Mouse (Mus musculus): ENCODE measurements around the gene Pak1. TPM values are rescaled to one million over a fixed set of nuclear protein-coding genes. Genes with fewer than 3 reads are reported as not detected.
A peak's percentile ranks its signal among the peaks of the same experiment; 100 is the strongest.

Pak1 gene
- polyA plus RNA-seq, 1 experiment from 2014 or later: 10.1 TPM

DNA sequence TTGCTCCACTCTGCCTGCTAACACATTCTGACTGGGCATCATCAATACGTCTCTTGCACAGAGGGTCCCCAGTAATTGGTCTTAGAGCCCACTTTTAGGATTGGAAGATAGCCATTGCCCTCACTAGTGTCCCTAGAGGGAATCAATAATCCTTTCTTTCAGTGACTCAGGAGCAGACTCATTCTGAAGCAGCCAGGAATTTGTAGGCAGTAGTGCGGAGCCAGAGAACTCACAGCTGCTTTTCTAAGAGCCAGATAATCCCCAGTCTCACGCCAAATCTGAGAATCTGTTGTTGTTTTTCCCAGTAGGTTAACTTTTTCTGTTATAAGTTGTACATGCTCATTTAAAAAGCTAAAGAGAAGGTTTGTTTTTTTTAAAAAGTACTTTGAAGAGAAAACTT lies 13.0 kb upstream of the Pak1 start:
- no peaks in the 10 kb centered on the region for H3K4me1 ChIP-seq (ENCODE audit: control insufficient read depth, low read depth, low read length)
- no peak overlapping the region for H3K9ac ChIP-seq (ENCODE audit: low read depth, low read length)
- no peaks in the 10 kb centered on the region for H3K9me3 ChIP-seq (replicated peaks; ENCODE audit: control insufficient read depth, low read length)
- H3K27me3 ChIP-seq (ENCODE audit: control insufficient read depth, insufficient read depth, low read depth, low read length): no peaks in the 10 kb centered on the region
- H3K4me3 ChIP-seq (ENCODE audit: low read depth, low read length): no peak overlapping the region
- H3K36me3 ChIP-seq (ENCODE audit: control insufficient read depth, insufficient read depth): no peaks in the 10 kb centered on the region
- 73% methylated on average over 3 of the region's 3 CpGs for WGBS (ENCODE audit: insufficient replicate concordance)
- no peak overlapping the region for H3K27ac ChIP-seq (ENCODE audit: low read length)
- no peak for ATAC-seq (ENCODE audit: low read depth)
- no peak overlapping the region for H3K4me2 ChIP-seq (ENCODE audit: low read depth, low read length)

DNA sequence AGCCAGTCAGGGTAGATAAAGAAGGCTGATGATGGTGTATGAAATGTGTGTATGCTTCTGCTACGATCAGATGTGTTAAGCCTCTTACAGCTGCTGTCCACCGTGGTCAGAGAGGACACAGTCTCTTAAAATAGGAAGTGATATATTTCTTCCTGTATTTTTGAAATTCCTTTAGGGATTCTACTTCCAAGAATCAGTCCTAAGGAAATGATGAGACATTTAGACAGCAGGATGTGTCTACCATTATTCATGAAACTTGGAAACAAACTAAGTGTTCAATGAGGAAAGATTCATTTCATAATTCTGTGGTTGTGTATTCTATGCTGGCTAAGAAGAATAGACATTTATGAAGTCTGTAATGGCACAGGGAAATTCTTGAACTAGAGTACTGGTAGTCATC lies 12.4 kb upstream of the Pak1 start:
- H3K27ac ChIP-seq (ENCODE audit: low read length): no peak overlapping the region
- no peaks in the 10 kb centered on the region for H3K27me3 ChIP-seq (ENCODE audit: control insufficient read depth, insufficient read depth, low read depth, low read length)
- no peak overlapping the region for H3K4me3 ChIP-seq (ENCODE audit: low read depth, low read length)
- no peaks in the 10 kb centered on the region for H3K9me3 ChIP-seq (replicated peaks; ENCODE audit: control insufficient read depth, low read length)
- no peaks in the 10 kb centered on the region for H3K36me3 ChIP-seq (ENCODE audit: control insufficient read depth, insufficient read depth)
- no peak for ATAC-seq (ENCODE audit: low read depth)
- H3K9ac ChIP-seq (ENCODE audit: low read depth, low read length): no peak overlapping the region
- no peaks in the 10 kb centered on the region for H3K4me1 ChIP-seq (ENCODE audit: control insufficient read depth, low read depth, low read length)
- no peak overlapping the region for H3K4me2 ChIP-seq (ENCODE audit: low read depth, low read length)
- WGBS (ENCODE audit: insufficient replicate concordance): 20% methylated on average over 2 of the region's 2 CpGs

DNA sequence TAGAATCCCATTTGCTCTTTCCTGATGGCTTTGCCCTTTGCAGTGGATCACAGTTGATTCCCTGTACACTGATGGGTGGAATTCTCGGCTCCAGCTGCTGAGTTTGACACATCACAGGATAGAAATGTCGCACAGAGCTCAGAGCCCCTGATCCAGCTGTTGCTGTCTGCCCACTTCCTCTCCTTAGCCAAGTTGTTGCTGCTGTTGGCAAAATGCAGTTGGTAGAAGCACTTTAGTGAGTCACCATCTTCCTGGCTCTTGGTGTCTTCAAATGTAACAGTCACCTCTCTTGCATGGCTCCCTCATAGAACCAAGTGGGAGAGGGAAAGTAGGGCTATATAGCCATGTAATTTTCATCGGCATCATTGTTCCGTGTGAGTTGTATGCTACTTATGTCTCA lies 11.2 kb upstream of the Pak1 start:
- no peak overlapping the region for H3K27ac ChIP-seq (ENCODE audit: low read length)

DNA sequence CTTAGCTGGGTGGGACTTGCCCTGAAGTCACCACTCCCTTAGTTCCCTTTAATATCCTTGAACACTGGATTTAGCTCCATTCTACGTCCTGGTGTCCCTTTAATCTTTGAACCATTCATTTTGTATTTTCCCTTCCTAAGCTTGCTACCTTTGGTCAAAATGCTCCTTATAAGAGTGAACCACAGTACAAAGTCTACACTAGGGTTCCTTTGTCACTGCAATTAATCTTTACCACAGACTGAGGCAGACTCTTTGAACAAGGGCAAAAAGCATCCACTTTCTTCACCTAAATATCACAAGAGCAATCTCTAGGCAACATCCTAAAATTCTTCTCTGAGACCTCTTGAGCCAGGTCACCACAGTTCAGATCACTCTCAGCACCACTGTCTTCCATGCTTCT lies 8.1 kb upstream of the Pak1 start:
- Histone ChIP-seq H3K4me2 (ENCODE audit: low read depth, low read length) (no peak overlapping the region), H3K4me3 (ENCODE audit: low read depth, low read length) (no peak overlapping the region), H3K9me3 (replicated peaks; ENCODE audit: control insufficient read depth, low read length) (no peaks in the 10 kb centered on the region), H3K27me3 (ENCODE audit: control insufficient read depth, insufficient read depth, low read depth, low read length) (no peaks in the 10 kb centered on the region), H3K9ac (ENCODE audit: low read depth, low read length) (no peak overlapping the region), H3K27ac (ENCODE audit: low read length) (no peak overlapping the region), H3K36me3 (ENCODE audit: control insufficient read depth, insufficient read depth) (no peaks in the 10 kb centered on the region), H3K4me1 (ENCODE audit: control insufficient read depth, low read depth, low read length) (no peaks in the 10 kb centered on the region)
- no peak for ATAC-seq (ENCODE audit: low read depth)
- WGBS (ENCODE audit: insufficient replicate concordance): 63% methylated on average over 1 of the region's 1 CpGs

More for the DNA sequence above, 11.2 kb upstream of the Pak1 start:
- no peak for ATAC-seq (ENCODE audit: low read depth)
- no peak overlapping the region for H3K9ac ChIP-seq (ENCODE audit: low read depth, low read length)
- H3K4me2 ChIP-seq (ENCODE audit: low read depth, low read length): no peak overlapping the region
- H3K4me1 ChIP-seq (ENCODE audit: control insufficient read depth, low read depth, low read length): no peaks in the 10 kb centered on the region
- no peaks in the 10 kb centered on the region for H3K36me3 ChIP-seq (ENCODE audit: control insufficient read depth, insufficient read depth)
- H3K27me3 ChIP-seq (ENCODE audit: control insufficient read depth, insufficient read depth, low read depth, low read length): no peaks in the 10 kb centered on the region
- 52% methylated on average over 4 of the region's 4 CpGs for WGBS (ENCODE audit: insufficient replicate concordance)
- H3K4me3 ChIP-seq (ENCODE audit: low read depth, low read length): no peak overlapping the region
- H3K9me3 ChIP-seq (replicated peaks; ENCODE audit: control insufficient read depth, low read length): no peaks in the 10 kb centered on the region

DNA sequence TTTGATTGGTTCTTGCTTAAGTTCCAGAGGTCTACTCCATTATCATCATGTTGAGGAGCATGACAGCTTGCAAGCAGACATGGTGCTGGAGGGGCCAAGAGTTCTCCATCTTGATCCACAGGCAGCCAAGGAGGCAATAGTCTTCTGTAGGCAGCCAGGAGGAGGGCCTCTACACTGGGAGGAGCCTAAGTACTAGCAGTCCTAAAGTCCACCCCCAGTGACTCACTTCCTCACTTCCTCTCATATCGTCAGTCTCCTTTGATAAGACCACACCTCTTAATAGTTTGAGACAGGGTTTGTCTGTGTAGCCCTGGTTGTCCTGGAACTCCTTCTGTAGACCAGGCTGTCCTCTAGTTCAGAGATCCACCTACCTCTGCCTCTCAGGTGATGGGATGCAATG lies 7.5 kb upstream of the Pak1 start:
- 19% methylated on average over 1 of the region's 1 CpGs for WGBS (ENCODE audit: insufficient replicate concordance)

DNA sequence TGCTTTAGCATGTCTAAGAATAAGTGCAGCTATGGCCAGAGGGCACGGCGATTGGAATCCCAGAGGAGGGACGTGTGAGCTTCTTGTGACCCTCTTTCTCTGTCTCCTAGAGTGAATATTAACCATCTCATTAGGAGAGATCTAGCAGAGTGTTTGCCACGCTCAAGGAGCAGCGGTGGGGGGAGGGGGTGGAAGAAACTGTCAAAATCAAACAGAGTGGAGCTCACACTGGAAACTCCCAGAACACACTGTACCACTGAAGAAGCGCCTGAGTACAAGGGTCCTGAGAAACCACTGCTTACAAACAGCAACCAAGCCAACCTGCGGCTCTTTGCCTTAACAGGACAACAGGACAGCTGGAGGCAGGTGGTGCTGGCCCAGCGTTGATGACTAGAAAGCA lies 6.8 kb upstream of the Pak1 start:
- Histone ChIP-seq H3K9me3 (replicated peaks; ENCODE audit: control insufficient read depth, low read length) (no peaks in the 10 kb centered on the region), H3K4me3 (ENCODE audit: low read depth, low read length) (no peak overlapping the region), H3K9ac (ENCODE audit: low read depth, low read length) (no peak overlapping the region), H3K4me1 (ENCODE audit: control insufficient read depth, low read depth, low read length) (no peaks in the 10 kb centered on the region), H3K4me2 (ENCODE audit: low read depth, low read length) (no peak overlapping the region), H3K27me3 (ENCODE audit: control insufficient read depth, insufficient read depth, low read depth, low read length) (peaks cover 3% of the 10 kb centered on the region; the same call in 1 of the 2 replicates), H3K27ac (ENCODE audit: low read length) (no peak overlapping the region), H3K36me3 (ENCODE audit: control insufficient read depth, insufficient read depth) (no peaks in the 10 kb centered on the region)
- 55% methylated on average over 8 of the region's 8 CpGs for WGBS (ENCODE audit: insufficient replicate concordance)
- ATAC-seq (ENCODE audit: low read depth): no peak

More for the DNA sequence above, 7.5 kb upstream of the Pak1 start:
- no peak for ATAC-seq (ENCODE audit: low read depth)
- Histone ChIP-seq H3K27ac (ENCODE audit: low read length) (no peak overlapping the region), H3K4me2 (ENCODE audit: low read depth, low read length) (no peak overlapping the region), H3K4me3 (ENCODE audit: low read depth, low read length) (no peak overlapping the region), H3K9ac (ENCODE audit: low read depth, low read length) (no peak overlapping the region), H3K9me3 (replicated peaks; ENCODE audit: control insufficient read depth, low read length) (no peaks in the 10 kb centered on the region), H3K27me3 (ENCODE audit: control insufficient read depth, insufficient read depth, low read depth, low read length) (no peaks in the 10 kb centered on the region), H3K36me3 (ENCODE audit: control insufficient read depth, insufficient read depth) (no peaks in the 10 kb centered on the region), H3K4me1 (ENCODE audit: control insufficient read depth, low read depth, low read length) (no peaks in the 10 kb centered on the region)

DNA sequence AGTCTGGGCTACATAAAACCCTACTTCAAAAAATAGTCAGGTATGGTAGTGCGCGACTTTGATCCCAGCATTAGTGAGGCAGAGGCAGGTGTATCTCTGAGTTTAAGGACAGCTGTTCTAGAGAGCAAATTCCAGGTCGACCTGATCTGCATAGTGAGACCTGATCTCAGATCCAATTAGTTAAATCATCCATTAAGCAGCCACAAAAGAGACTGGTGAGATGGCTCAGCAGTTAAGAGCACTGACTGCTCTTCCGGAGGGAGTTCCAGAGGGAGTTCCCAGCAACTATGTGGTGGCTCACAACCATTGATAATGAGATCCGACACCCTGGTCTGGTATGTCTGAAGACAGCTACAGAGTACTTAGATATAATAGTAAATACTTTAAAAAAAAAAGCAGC lies 4.8 kb upstream of the Pak1 start:
- Histone ChIP-seq H3K4me2 (ENCODE audit: low read depth, low read length) (no peak overlapping the region), H3K4me3 (ENCODE audit: low read depth, low read length) (no peak overlapping the region), H3K27ac (ENCODE audit: low read length) (no peak overlapping the region), H3K27me3 (ENCODE audit: control insufficient read depth, insufficient read depth, low read depth, low read length) (peaks cover 18% of the 10 kb centered on the region), H3K4me1 (ENCODE audit: control insufficient read depth, low read depth, low read length) (peaks cover 5% of the 10 kb centered on the region), H3K36me3 (ENCODE audit: control insufficient read depth, insufficient read depth) (no peaks in the 10 kb centered on the region), H3K9me3 (replicated peaks; ENCODE audit: control insufficient read depth, low read length) (no peaks in the 10 kb centered on the region), H3K9ac (ENCODE audit: low read depth, low read length) (no peak overlapping the region)
- ATAC-seq (ENCODE audit: low read depth): no peak
- WGBS (ENCODE audit: insufficient replicate concordance): 58% methylated on average over 5 of the region's 5 CpGs

DNA sequence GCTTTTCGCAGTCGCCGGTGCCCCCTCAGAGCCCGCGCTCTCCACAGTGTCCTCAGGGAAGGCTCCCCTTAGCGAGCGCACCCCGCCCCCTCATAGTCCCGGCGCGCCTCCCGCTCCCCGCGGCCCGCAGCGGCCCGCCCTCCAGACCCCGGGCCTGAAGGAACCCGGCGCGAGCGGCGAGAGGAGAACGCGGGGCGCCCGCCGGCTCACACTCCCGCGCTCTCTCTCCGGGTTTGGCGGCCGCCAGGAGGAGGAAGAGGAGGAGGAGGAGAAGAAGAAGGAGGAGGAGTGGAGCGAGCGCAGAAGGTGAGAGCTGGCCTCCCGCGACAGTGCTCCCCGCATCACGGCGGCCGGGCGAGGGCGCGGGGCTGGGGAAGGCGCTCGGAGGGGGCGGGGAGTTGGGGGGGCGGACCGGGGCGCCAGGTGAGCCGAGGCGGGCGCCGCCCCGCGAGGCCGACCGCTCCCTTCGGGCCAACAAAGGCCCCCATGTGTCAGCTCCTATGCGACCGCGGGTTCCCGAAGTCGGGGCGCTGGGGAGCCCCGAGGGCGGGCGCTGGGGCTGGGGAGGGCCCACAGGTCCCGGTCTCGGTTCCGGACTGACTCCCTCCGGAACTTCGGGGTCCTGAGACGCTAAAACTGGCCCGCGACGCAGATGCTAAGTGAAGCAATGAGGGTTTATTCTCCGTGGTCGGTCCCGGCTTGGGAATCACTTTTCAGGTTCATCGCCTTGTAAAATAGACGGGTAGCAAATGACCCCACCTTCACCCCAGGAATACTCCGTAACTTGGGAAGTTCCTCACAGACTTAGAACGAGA lies 535 bp downstream of the Pak1 start:
- H3K36me3 ChIP-seq (ENCODE audit: control insufficient read depth, insufficient read depth): no peaks in the 10 kb centered on the region
- H3K9ac ChIP-seq (ENCODE audit: low read depth, low read length): peak overlapping the region; percentile 40
- ATAC-seq (ENCODE audit: low read depth): peak; percentile 76
- under 1% methylated on average over 72 of the region's 84 CpGs for WGBS (ENCODE audit: insufficient replicate concordance)
- peak overlapping the region; percentile 92 for H3K4me2 ChIP-seq (ENCODE audit: low read depth, low read length)
- H3K27ac ChIP-seq (ENCODE audit: low read length): no peak overlapping the region
- no peaks in the 10 kb centered on the region for H3K9me3 ChIP-seq (replicated peaks; ENCODE audit: control insufficient read depth, low read length)
- H3K4me3 ChIP-seq (ENCODE audit: low read depth, low read length): peak overlapping the region; percentile 64
- peaks cover 12% of the 10 kb centered on the region for H3K4me1 ChIP-seq (ENCODE audit: control insufficient read depth, low read depth, low read length)
- peaks cover 46% of the 10 kb centered on the region for H3K27me3 ChIP-seq (ENCODE audit: control insufficient read depth, insufficient read depth, low read depth, low read length)

DNA sequence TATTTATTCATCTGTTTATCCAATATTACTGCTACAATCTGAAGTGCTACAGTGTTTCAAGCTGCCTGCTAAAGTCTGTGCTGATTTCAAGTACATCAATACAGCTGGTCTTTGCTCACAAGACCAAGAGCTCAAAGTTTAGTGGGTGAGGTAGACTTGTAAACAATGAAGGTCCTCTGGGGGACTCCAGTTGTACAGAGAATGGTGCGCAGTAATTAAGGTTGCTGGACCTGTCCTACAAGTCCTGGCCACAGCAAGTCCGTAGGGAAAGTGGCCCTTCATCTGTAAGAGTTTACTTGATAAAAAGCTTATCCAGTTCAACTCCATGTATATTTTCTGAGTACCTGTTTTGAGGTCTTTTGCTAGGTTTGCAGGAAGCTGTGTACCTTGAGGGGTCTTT lies 1.9 kb downstream of the Pak1 start:
- no peak for ATAC-seq (ENCODE audit: low read depth)
- no peak overlapping the region for H3K4me2 ChIP-seq (ENCODE audit: low read depth, low read length)
- WGBS (ENCODE audit: insufficient replicate concordance): 56% methylated on average over 2 of the region's 2 CpGs
- no peaks in the 10 kb centered on the region for H3K36me3 ChIP-seq (ENCODE audit: control insufficient read depth, insufficient read depth)
- H3K9ac ChIP-seq (ENCODE audit: low read depth, low read length): no peak overlapping the region
- H3K27me3 ChIP-seq (ENCODE audit: control insufficient read depth, insufficient read depth, low read depth, low read length): peaks cover 46% of the 10 kb centered on the region
- no peaks in the 10 kb centered on the region for H3K9me3 ChIP-seq (replicated peaks; ENCODE audit: control insufficient read depth, low read length)
- no peak overlapping the region for H3K4me3 ChIP-seq (ENCODE audit: low read depth, low read length)
- H3K27ac ChIP-seq (ENCODE audit: low read length): no peak overlapping the region
- peaks cover 12% of the 10 kb centered on the region for H3K4me1 ChIP-seq (ENCODE audit: control insufficient read depth, low read depth, low read length)

Data from liver, embryonic 16.5 days (tissue).